Mouse (Mus musculus): ENCODE results near the gene Pclo. TPM values are rescaled to one million over a fixed set of nuclear protein-coding genes. Genes with fewer than 3 reads are reported as not detected.

The Pclo gene
- polyA plus RNA-seq, 1 experiment, result 2.3 TPM

GRCm38 (mm10) chr5:14680419-14680818 lies 165.7 kb downstream of the Pclo start:
- no peaks in the 10 kb centered on the region for H3K36me3 ChIP-seq (ENCODE audit: control insufficient read depth, insufficient read depth, low read length)
- no peak overlapping the region for H3K4me3 ChIP-seq (ENCODE audit: insufficient read depth, low read depth, low read length)
- no peaks in the 10 kb centered on the region for H3K4me1 ChIP-seq (ENCODE audit: control insufficient read depth, insufficient read depth, low read length)
- H3K27ac ChIP-seq (ENCODE audit: insufficient read depth, low read depth, low read length), result no peak overlapping the region
- H3K27me3 ChIP-seq (replicated peaks; ENCODE audit: control insufficient read depth, insufficient read depth, low read length), result no peaks in the 10 kb centered on the region
- TF ChIP-seq POLR2A (IDR thresholded peaks at IDR 0.05; ENCODE audit: low read depth, low read length) (no peak), CTCF (conservative IDR thresholded peaks at IDR 0.05; ENCODE audit: insufficient read depth, insufficient read length, low read depth, low read length) (no peak)
- 94% methylated on average over 6 of the region's 6 CpGs for WGBS
- DNase-seq, result no peak

- TF ChIP-seq CTCF (conservative IDR thresholded peaks at IDR 0.05; ENCODE audit: insufficient read depth, insufficient read length, low read depth, low read length) (no peak), POLR2A (IDR thresholded peaks at IDR 0.05; ENCODE audit: low read depth, low read length) (no peak)
- no peak overlapping the region for H3K27ac ChIP-seq (ENCODE audit: insufficient read depth, low read depth, low read length)
- DNase-seq, result no peak
- 69% methylated on average over 2 of the region's 2 CpGs for WGBS
- H3K4me3 ChIP-seq (ENCODE audit: insufficient read depth, low read depth, low read length), result no peak overlapping the region
- no peaks in the 10 kb centered on the region for H3K4me1 ChIP-seq (ENCODE audit: control insufficient read depth, insufficient read depth, low read length)
- no peaks in the 10 kb centered on the region for H3K36me3 ChIP-seq (ENCODE audit: control insufficient read depth, insufficient read depth, low read length)
- no peaks in the 10 kb centered on the region for H3K27me3 ChIP-seq (replicated peaks; ENCODE audit: control insufficient read depth, insufficient read depth, low read length)
Observed at GRCm38 (mm10) chr5:14691995-14692394, 177.3 kb downstream of the Pclo start.

GRCm38 (mm10) chr5:14696745-14697144 lies 182.0 kb downstream of the Pclo start:
- no peak overlapping the region for H3K27ac ChIP-seq (ENCODE audit: insufficient read depth, low read depth, low read length)
- TF ChIP-seq POLR2A (IDR thresholded peaks at IDR 0.05; ENCODE audit: low read depth, low read length) (no peak), CTCF (conservative IDR thresholded peaks at IDR 0.05; ENCODE audit: insufficient read depth, insufficient read length, low read depth, low read length) (no peak)
- H3K36me3 ChIP-seq (ENCODE audit: control insufficient read depth, insufficient read depth, low read length), result no peaks in the 10 kb centered on the region
- no peak overlapping the region for H3K4me3 ChIP-seq (ENCODE audit: insufficient read depth, low read depth, low read length)
- no peak for DNase-seq
- no peaks in the 10 kb centered on the region for H3K27me3 ChIP-seq (replicated peaks; ENCODE audit: control insufficient read depth, insufficient read depth, low read length)
- 86% methylated on average over 2 of the region's 2 CpGs for WGBS
- H3K4me1 ChIP-seq (ENCODE audit: control insufficient read depth, insufficient read depth, low read length), result no peaks in the 10 kb centered on the region

- no peaks in the 10 kb centered on the region for H3K36me3 ChIP-seq (ENCODE audit: control insufficient read depth, insufficient read depth, low read length)
- no peak for DNase-seq
- no peak overlapping the region for H3K27ac ChIP-seq (ENCODE audit: insufficient read depth, low read depth, low read length)
- no peak for TF ChIP-seq POLR2A (IDR thresholded peaks at IDR 0.05; ENCODE audit: low read depth, low read length)
- no peak for TF ChIP-seq CTCF (conservative IDR thresholded peaks at IDR 0.05; ENCODE audit: insufficient read depth, insufficient read length, low read depth, low read length)
- no peak overlapping the region for H3K4me3 ChIP-seq (ENCODE audit: insufficient read depth, low read depth, low read length)
- H3K27me3 ChIP-seq (replicated peaks; ENCODE audit: control insufficient read depth, insufficient read depth, low read length), result no peaks in the 10 kb centered on the region
- no peaks in the 10 kb centered on the region for H3K4me1 ChIP-seq (ENCODE audit: control insufficient read depth, insufficient read depth, low read length)
Observed at GRCm38 (mm10) chr5:14700900-14701299, 186.2 kb downstream of the Pclo start.

- no peak for DNase-seq
- TF ChIP-seq CTCF (conservative IDR thresholded peaks at IDR 0.05; ENCODE audit: insufficient read depth, insufficient read length, low read depth, low read length) (no peak), POLR2A (IDR thresholded peaks at IDR 0.05; ENCODE audit: low read depth, low read length) (no peak)
- Histone ChIP-seq H3K27ac (ENCODE audit: insufficient read depth, low read depth, low read length) (no peak overlapping the region), H3K4me1 (ENCODE audit: control insufficient read depth, insufficient read depth, low read length) (no peaks in the 10 kb centered on the region), H3K4me3 (ENCODE audit: insufficient read depth, low read depth, low read length) (no peak overlapping the region), H3K27me3 (replicated peaks; ENCODE audit: control insufficient read depth, insufficient read depth, low read length) (no peaks in the 10 kb centered on the region), H3K36me3 (ENCODE audit: control insufficient read depth, insufficient read depth, low read length) (no peaks in the 10 kb centered on the region)
- 21% methylated on average over 2 of the region's 2 CpGs for WGBS
Observed at GRCm38 (mm10) chr5:14705423-14705822, 190.7 kb downstream of the Pclo start.

GRCm38 (mm10) chr5:14707311-14707710 lies 192.6 kb downstream of the Pclo start:
- DNase-seq, result no peak
- Histone ChIP-seq H3K4me3 (ENCODE audit: insufficient read depth, low read depth, low read length) (no peak overlapping the region), H3K27me3 (replicated peaks; ENCODE audit: control insufficient read depth, insufficient read depth, low read length) (no peaks in the 10 kb centered on the region), H3K36me3 (ENCODE audit: control insufficient read depth, insufficient read depth, low read length) (no peaks in the 10 kb centered on the region), H3K27ac (ENCODE audit: insufficient read depth, low read depth, low read length) (no peak overlapping the region), H3K4me1 (ENCODE audit: control insufficient read depth, insufficient read depth, low read length) (no peaks in the 10 kb centered on the region)
- TF ChIP-seq CTCF (conservative IDR thresholded peaks at IDR 0.05; ENCODE audit: insufficient read depth, insufficient read length, low read depth, low read length) (no peak), POLR2A (IDR thresholded peaks at IDR 0.05; ENCODE audit: low read depth, low read length) (no peak)
- WGBS, result 62% methylated on average over 4 of the region's 4 CpGs

GRCm38 (mm10) chr5:14723576-14723975 lies 208.9 kb downstream of the Pclo start:
- H3K27me3 ChIP-seq (replicated peaks; ENCODE audit: control insufficient read depth, insufficient read depth, low read length), result no peaks in the 10 kb centered on the region
- 83% methylated on average over 3 of the region's 3 CpGs for WGBS
- DNase-seq, result no peak
- H3K4me3 ChIP-seq (ENCODE audit: insufficient read depth, low read depth, low read length), result no peak overlapping the region
- TF ChIP-seq POLR2A (IDR thresholded peaks at IDR 0.05; ENCODE audit: low read depth, low read length) (no peak), CTCF (conservative IDR thresholded peaks at IDR 0.05; ENCODE audit: insufficient read depth, insufficient read length, low read depth, low read length) (no peak)
- no peaks in the 10 kb centered on the region for H3K4me1 ChIP-seq (ENCODE audit: control insufficient read depth, insufficient read depth, low read length)
- H3K36me3 ChIP-seq (ENCODE audit: control insufficient read depth, insufficient read depth, low read length), result no peaks in the 10 kb centered on the region
- H3K27ac ChIP-seq (ENCODE audit: insufficient read depth, low read depth, low read length), result no peak overlapping the region
